Mouse (Mus musculus): Measurements from ENCODE around the gene Mocs3. TPM values are rescaled to one million over a fixed set of nuclear protein-coding genes. Genes with fewer than 3 reads are reported as not detected.

Gene Mocs3
- total RNA-seq, 2 experiments from 2014 or later: 16.3 to 17.8 TPM

DNA sequence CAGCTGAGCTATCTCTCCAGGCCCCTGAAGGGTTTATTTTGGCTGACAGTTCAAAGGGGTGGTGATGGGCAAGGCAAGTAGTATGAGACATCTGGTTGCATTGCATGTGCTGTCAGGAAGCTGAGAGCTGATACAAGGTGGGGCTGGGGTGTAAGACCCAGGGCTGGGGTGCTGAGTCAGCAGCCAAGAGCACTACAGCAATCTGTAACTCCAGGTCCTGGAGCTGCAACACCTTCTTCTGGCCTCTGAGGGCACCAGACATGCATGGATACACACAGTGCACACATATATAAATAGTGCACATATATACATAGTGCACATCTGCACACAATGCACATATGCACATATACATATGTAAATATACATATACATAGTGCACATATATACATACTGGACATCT is 12.4 kb downstream of the Mocs3 start:
- no peak for DNase-seq

DNA sequence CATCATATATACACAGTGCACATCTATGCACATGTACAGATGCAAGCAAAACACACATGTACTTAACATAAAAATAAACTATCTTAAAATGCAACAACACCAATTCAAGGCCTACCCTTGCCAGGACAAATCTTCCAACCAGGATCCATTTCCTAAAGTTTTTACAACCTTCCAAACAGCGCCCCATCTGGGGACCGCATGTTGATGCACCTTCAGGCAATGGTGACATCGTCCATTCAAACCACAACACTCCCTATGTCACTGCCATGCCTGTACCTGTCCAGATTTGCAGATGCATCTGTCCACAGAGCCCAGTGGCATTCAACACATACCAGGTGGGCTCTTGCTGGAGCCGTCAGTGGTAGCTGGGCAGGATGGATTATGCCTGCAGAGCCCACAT is 12.9 kb downstream of the Mocs3 start:
- no peak for DNase-seq

DNA sequence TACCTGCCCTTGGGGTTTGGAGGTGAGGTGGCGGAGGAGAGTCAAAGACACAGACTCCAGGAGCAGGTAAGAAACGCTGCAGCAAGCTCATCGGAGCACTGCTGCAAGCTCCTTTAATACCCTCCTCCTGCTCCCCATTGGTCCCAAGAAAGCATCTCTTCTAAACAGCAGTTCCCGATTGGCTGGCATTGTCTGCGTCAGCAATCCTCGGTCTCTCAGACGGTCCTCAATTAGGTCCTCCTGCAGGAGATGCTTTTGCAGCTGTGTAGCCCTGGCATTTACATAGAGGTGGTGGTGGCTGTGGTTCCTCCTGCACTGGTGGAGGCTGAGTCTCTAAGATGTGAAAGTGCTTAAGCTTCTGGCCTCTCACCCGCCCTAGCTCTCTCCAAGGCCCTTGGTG is 15.1 kb downstream of the Mocs3 start:
- no peak for DNase-seq

DNA sequence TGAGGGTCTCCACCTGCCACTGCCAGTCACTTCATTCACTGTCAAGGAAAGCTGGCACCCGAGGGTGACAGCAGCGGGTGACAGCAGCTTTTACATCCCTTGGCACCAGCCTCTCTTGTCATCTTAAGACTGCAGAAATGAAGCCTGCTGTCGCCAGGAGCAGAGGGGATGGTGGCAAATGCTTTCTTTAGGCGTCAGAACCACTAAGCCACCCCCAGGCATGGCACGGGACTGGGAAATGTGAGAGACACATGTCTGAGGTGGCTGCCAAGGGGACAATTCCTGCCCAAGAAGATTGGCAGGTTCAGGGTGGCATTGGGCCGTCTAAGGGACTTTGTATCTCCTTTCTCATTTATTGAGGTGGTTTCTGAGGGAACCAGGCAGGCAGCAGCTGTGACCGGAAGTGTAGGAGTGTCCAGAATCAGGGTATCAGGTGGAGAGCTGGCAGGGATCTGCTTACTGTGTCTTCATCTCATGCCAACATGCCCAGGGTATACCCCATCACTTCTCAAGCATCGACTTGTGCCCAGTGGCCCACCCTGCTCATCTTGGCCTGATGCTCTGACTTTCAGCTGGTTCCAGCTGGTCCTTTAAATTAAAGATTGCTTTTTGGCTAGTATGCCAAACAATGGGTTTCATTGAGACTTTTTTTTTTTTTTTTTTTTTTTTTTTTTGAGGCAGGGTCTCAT is 17.9 kb downstream of the Mocs3 start:
- DNase-seq: no peak

DNA sequence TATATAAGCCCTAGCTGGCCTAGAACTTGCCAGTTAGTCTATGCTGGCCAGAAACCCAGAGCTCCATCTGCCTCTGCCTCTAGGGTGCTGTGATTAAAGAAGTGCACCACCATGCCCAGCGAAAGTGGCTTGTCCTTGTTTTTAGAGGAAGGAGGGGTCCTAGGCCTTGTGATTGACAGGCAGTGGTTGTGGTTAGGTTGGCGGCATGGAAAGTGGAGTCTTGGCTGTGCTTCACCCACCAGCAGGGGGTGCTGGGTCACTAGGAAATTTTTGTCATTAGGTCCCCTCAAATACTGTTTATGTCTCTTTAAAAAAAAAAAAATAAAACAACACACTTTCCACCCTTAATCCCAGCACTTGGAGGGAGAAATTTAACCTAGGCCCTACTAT is 18.4 kb downstream of the Mocs3 start:
- no peak for DNase-seq

DNA sequence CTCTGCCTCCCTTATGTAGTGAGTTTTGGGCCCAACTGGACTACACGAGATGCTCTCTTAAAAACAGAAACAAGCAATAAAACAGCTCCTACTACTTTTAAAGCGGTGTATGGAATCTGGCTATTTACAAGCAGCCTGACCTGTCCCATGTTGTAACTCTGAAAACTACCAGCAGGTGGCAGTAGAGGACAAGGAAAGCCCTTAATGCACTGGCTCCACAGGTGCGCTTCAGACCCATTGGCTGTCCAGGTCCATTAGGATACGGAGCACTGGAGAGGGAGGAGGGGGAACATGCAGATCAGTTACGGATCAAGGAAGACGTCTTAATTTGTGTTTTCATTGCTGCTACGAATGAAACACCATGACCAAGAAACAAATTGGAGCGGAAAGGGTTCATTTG is 19.8 kb downstream of the Mocs3 start:
- DNase-seq: peak; percentile 71 to 81

DNA sequence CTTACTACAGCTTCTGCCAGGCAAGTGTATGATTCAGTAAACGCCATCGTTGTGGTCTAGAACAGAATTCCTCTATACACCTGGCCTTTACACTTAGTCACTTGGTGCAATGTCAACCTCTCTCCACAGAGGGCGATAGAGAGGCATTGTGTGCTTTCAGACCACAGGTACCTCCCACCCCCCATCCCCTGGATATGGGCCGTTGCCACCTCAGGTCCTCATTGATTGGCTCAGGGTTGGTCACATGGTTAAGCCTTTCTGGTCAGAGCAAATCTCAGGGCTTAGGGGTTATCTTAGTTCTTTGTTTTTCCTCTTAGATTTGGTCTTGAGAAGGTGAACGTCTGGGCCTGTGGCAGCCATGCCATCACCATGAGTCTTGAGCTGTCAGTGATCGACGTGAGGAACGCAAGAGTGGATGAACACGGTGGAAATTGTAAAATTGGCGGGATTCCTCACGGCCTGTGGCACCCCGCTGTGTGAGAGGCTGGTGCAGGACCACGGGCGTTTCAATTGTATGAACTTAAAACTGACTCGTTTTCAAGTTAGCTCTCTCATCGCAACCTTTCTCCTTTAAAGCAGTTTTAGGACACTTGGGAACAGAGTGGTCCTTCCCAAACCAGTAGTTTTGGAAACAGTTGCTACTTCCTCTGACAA is 22.3 kb downstream of the Mocs3 start:
- no peak for DNase-seq

DNA sequence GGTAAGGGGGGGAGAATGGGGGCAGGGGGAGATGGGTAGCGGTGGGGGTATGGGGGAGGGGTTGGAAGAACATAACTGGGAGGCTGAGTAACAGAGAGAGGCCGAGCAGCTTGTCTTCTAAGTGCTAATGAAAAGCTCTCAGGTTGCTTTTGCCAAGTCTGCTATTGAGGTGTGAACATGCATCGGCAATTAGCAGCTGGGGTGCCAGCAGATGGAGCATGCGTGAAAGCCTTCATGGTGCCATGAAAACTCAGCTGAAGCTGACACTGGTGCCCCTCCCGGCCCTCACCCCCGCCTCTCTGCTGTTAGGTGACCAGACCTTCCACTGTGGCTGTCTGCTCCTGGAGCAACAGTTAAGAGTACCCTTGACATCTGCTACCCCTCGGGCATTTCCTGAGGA is 23.4 kb downstream of the Mocs3 start:
- no peak for DNase-seq

DNA sequence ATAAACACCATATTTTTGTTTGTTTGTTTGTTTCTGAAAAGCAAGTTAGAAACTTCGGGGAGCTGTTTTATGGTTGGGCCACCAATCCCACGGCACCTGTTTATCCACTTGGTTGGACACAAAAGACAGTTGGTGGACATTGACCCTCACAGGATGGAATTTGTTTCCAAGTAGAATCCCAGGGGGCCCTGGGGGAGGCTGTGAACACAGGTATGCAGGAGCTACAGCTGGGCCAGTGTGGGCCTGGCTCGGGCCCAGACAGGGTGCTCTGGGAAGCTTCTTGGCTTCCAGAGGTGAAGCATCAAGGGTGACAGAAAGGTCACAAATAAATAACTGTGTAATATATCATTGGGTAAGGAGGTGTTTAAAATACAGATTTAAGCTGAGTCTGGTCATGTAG is 26.1 kb downstream of the Mocs3 start:
- no peak for DNase-seq

DNA sequence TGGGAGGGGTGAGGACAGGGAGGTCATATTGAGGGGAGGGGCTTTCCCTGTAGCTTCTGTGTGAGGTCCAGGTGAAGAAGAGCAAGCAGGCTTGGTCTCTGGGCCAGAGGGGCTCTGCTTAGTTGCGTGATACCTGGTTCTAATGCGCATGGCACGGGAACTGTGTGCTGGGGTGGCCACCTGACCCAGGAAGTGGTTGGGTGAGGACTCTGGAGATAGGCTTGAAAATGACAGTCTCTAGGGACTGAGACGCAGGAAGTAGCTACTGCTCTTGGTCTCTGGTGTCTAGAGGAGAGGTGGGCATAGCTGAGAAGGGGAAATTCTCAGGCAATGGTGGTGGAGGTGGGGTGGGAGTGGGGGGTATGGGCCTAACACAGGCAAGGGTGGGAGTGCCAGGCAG is 26.8 kb downstream of the Mocs3 start:
- no peak for DNase-seq

DNA sequence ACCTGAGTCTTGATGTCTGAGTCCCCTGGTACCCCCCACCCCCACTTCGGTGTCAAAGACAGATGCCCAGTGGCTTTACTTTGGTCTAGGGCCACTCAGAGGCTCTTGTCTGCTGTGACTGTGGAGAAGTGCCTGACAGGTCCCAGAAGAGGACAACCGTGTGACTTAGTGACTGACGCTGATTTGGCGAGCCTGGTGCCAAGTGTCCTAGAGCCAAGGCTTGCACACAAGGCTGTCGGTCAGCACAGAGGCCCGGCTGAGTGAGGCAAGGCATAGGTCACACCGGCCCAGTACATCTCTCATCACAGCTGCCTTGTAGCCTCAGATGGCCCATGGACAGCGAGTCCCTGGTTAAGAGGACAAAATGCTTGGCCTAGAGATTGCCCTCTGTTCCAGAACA is 28.6 kb downstream of the Mocs3 start:
- DNase-seq: no peak

DNA sequence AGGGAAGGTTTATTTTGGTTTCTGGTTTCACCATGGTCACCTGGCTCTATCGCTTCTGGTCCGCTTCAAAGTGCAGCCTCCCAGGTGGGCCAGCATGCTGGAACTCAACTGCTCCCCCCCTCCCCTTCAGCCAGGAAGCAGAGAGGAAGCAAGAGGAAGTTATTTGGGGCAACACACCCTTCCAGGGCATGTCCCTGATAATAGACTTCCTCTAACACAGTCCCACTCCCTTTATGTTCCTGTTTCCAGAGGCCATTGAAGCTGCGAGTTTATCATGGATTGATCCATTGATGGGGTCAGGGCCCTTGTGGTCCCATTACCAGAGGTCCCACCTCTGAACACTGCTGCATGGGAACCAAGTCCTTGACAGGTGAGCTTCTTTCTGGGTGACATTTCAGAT is 29.7 kb downstream of the Mocs3 start:
- no peak for DNase-seq

DNA sequence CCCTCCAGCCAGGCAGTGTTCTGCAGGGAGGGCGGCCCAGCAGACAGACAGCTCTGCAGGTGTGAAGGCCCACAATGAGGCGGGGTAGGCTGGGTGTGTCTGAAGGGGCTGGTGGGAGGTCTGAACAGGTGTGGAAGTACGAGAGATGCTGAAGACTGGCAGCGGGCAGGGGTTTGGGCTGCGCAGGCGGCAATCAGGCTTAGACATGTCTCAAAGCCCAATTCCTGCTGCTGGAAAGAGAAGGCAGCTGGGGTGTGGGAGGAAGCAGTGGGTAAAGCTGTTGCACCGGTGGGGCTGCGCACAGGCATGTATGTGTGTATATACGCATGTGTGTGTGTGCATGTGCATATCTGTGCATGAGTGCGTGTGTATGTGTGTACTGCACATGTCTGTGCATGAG is 30.5 kb downstream of the Mocs3 start:
- peak; percentile 64 to 67 for DNase-seq

DNA sequence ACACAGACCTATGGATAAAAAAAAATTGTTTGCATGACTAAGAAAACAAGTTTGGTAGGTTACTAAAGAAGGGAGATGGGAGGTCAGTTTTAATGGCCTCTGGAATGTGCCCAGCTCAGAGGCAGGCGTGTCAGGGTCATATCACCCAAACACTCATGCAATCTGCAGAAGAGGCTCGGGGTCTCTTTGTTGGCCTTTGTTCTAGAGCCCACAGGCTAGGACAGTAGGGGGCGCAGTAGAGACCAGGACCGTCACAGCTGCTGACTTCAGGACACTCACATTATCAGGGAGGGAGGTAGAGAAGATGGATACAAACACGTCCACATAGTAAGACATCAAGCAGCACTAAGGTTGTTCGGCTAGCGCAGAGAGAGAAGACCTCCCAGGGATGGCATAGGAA is 37.6 kb downstream of the Mocs3 start:
- DNase-seq: no peak

DNA sequence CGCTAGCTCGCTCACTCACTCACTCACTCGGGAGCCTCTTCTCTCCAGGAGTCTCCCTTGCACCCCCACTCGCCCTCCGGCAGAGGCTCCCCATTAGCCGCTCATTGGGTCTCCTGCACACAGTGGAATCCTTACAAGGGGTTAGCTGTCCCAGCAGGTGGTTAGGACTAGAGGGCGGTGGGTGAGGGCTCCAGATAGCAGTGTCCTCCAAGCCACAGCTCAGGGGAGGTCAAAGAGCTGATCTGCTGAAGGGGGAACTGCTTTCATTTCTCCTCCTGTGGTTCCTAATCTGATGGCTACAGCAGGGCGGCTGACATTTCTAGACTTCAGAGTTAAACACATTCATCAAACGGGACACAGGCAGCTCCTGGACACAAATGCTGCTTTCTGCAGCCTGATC is 43.0 kb downstream of the Mocs3 start:
- DNase-seq: no peak

DNA sequence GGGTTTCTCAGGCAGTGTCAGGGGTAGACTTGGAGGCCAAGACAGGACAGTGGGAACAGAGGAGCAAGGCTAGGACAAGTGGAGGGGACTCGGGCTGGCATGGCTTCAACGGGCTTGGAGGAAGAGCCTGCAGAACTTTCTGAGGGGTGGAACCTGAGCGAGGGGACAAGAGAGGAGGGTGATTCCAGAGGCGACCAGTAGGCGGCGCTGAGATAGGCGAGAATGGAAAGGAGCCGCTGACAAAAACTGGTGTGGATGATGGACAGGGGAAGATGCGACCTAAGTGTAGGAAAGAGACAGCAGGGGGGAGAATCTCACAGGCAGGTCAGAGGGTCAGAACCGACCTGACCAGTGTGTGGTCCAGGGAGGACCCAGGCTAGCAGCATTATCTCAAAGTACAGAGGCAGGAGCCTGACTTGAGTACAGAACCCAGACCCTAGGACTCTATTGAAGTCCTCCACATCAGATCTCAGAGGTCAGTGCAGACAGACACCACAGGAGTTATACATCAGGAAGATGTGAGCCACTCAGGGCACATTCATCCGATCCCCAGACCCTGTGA is 44.0 kb downstream of the Mocs3 start:
- DNase-seq: peak; percentile 73 to 77

DNA sequence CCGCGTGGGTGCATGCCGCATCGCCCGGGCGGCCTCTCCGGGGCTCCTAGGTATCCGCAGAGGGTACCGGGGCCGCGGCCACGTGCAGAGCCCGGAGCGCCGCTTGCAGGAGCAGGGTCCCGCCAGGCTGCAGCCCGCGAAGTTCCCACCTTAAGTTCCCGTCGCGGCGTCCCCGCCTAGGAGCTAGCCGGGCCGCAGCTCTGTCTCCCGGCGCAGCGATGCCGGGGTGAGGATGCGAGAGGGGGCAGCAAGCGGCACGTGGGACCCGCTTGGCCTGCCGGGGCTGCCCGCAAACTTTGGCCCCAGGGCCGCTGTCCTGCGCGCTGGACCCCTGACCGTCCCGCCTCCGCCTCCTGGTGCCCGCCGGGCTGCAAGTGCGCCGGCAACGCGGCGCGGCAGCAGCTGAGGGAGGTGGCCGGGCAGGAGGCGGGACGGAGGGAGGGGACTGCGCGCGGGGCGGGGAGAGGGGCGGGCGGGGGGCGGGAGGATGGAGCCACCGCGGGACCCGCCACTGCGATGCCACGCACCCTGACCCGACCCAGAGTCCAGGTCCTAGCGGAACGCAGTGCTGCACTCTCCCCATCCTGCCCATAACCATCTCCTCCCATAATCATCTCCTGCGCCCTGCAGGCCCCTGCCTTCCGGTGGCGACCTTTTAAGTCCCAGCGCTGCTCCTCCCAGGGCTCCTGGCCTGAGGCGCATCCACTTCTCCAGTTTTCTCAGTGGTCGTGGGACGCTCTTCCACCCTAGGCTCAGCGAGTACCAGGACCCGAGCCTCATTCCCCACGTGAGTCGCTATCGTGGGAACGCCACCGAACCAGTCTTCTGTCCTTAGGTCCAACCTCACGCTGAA is 50.5 kb downstream of the Mocs3 start:
- peak in 1 of 2 experiments; percentile 66 for DNase-seq

DNA sequence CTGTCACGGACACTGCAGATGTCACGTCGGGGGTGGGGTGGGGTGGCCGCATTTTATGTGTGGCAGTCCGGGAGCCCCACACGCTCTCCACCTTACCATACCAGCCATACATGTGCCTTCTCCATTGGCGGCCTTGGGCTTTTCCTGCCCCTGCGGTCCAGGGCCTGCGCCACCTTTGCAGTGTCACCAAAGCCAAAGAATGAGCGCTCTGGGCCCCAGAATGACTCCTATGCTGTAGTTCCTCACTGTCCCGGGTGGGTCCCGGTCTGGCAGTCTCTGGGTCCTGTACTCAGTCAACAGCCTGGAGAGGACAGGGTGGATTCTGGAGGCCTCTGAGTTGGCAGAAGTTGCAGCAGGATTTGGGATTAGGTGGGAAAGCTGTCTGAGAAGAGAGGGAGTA is 51.2 kb downstream of the Mocs3 start, which contains the start of gene Kcng1:
Gene Kcng1 (minus strand): TSS at position 155 of the 400 bp plus-strand sequence.
- DNase-seq: no peak

Other genes with a start within 250 kb of the Mocs3 start
- gene Ripor3, start 220.0 kb upstream of the Mocs3 start, total RNA-seq (2021): under 1 TPM; 0.10 to 0.28 TPM
- gene Pard6b, start 149.6 kb upstream of the Mocs3 start, total RNA-seq (2021): 1 to 10 TPM; 4.1 to 4.3 TPM
- gene Adnp, start 23.5 kb upstream of the Mocs3 start, total RNA-seq (2021): 10 to 100 TPM; 84.3 to 90.6 TPM
- gene Gm20716, start 258 bp upstream of the Mocs3 start, total RNA-seq (2021): 10 to 100 TPM; 30.1 to 34.0 TPM
- gene Dpm1, start within 50 bp of the Mocs3 start, total RNA-seq (2021): 10 to 100 TPM; 79.7 to 84.2 TPM
- gene Kcng1, start 51.1 kb downstream of the Mocs3 start, total RNA-seq (2021): 10 to 100 TPM; 36.3 to 39.0 TPM

Measured in layer of hippocampus, postnatal 36 days (tissue).